Mouse (Mus musculus) olfactory bulb, adult 2 months (tissue): ENCODE data around the gene Olfr433.
"Not testable (repeated sequence)": the region's sequence is repeated elsewhere in the genome, so short reads cannot be mapped to it uniquely, and the experiment has no call there.

Experiments used
- CTCF ChIP-seq: fragments of 200-500 bp; IDR thresholded peaks from 2 replicates; pipeline ENCODE4 v1.5.1; 2012; ENCODE audit warnings: low read depth, mild to moderate bottlenecking, low read length, moderate library complexity; ENCODE audit not compliant: insufficient read depth
- POLR2A ChIP-seq: fragments of 200-500 bp; IDR thresholded peaks from 2 replicates; pipeline ENCODE4 v1.6.1; 2012; ENCODE audit warnings: mild to moderate bottlenecking, low read depth, low read length, moderate library complexity; ENCODE audit not compliant: insufficient read depth

DNA sequence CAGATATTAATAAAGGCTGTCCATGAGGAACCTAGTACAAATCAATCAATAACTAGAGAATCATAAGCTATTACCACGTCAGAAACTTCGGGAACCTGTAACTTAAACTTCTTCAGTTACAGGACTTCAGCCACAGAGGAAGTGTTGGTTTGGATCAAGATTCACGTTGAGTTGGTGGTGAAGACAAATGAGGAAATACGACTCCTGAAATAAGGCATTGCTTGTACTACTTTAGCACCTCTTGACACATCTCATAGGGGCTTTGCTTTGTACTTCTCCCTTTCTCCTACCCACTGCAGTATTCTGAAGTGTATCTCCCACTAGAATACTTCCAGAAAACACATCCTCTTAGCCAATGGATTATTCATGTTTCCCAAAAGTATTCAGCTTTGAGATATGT, 8.9 kb downstream of the Olfr433 start:
- not testable (repeated sequence) for TF ChIP-seq CTCF, POLR2A
